Mouse (Mus musculus): ENCODE measurements around the gene Mettl24.

DNA sequence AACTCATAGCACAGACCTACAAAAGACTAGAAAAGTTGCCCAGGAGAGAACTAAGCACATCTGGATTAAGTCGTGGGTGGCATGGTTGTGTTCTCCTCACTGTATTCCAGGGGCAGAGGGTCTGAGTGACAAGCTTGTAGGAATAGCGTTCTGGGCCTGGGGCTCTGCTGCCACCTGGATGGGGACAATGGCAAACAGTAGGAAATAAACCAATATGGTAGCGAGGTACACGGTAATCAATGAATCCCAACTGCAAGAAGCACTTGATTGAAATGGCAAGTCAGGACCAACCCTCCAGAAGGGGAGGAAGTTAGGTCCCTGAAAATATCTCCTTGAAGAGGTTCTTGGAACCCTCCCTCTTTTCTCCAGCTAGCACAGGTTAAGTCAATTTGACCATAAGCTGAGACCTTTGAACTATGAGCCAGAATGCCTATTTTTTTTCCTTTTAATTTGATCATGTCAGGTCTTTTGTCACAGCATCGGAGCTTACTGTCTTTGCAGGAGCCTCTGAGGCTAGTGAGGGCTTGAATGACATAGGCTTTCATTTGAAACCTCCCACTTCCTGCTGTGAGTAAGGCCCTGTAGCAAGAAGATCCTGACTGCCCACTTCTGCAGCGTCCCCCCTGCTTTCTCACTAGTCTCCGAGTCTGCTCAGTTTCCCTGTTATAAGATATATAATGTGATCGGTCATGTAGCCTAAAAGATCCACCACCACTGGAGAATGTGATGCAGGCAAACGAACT is 78.1 kb downstream of the Mettl24 start:
- TF ChIP-seq CTCF (IDR thresholded peaks at IDR 0.05; ENCODE audit: control insufficient read depth, insufficient read depth, insufficient replicate concordance, low read depth, low read length) (no peak), POLR2A (IDR thresholded peaks at IDR 0.05; ENCODE audit: control insufficient read depth, low read depth, low read length) (no peak)
